Mouse (Mus musculus) retina, postnatal 1 day (tissue): ENCODE results near the gene Slc35e2.
A peak's percentile ranks its signal among the peaks of the same experiment; 100 is the strongest.
"Not testable (repeated sequence)": the region's sequence is repeated elsewhere in the genome, so short reads cannot be mapped to it uniquely, and the experiment has no call there.

ENCODE experiments used
- DNase-seq: peaks from one replicate; pipeline ENCODE4 v3.0.0-alpha.2; 2012

Gene Slc35e2

GRCm38 (mm10) chr4:155601091-155601996 is at the start of gene Slc35e2:
Gene Slc35e2, plus strand, starts transcription at chr4:155601416.
- DNase-seq: peak; percentile 97

GRCm38 (mm10) chr4:155552917-155553532 is 48.2 kb upstream of the Slc35e2 start:
- DNase-seq: no peak

GRCm38 (mm10) chr4:155554880-155555279 is 46.3 kb upstream of the Slc35e2 start:
- no peak for DNase-seq

- no peak for DNase-seq
These were observed 45.8 kb upstream of the Slc35e2 start for GRCm38 (mm10) chr4:155555464-155555863.

GRCm38 (mm10) chr4:155559454-155559853 is 41.8 kb upstream of the Slc35e2 start:
- no peak for DNase-seq

- no peak for DNase-seq
These were observed 40.3 kb upstream of the Slc35e2 start for GRCm38 (mm10) chr4:155560932-155561331.

- DNase-seq: no peak
These were observed 39.4 kb upstream of the Slc35e2 start, which contains the start of gene Nadk for GRCm38 (mm10) chr4:155561661-155562442. Gene Nadk, plus strand, starts transcription at chr4:155562378.

- DNase-seq: peak; percentile 64
These were observed 38.4 kb upstream of the Slc35e2 start for GRCm38 (mm10) chr4:155562725-155563399.

- DNase-seq: peak; percentile 98
These were observed 37.6 kb upstream of the Slc35e2 start for GRCm38 (mm10) chr4:155563400-155564231.

GRCm38 (mm10) chr4:155564315-155565069 is 36.7 kb upstream of the Slc35e2 start:
- DNase-seq: no peak

GRCm38 (mm10) chr4:155566555-155566954 is 34.7 kb upstream of the Slc35e2 start:
- DNase-seq: no peak

GRCm38 (mm10) chr4:155568170-155568569 is 33.0 kb upstream of the Slc35e2 start:
- peak; percentile 57 for DNase-seq

- no peak for DNase-seq
These were observed 32.4 kb upstream of the Slc35e2 start for GRCm38 (mm10) chr4:155568632-155569370.

GRCm38 (mm10) chr4:155569818-155570217 is 31.4 kb upstream of the Slc35e2 start:
- no peak for DNase-seq

- DNase-seq: not testable (repeated sequence)
These were observed 30.9 kb upstream of the Slc35e2 start for GRCm38 (mm10) chr4:155570315-155570714.

- no peak for DNase-seq
These were observed 29.8 kb upstream of the Slc35e2 start for GRCm38 (mm10) chr4:155571442-155571841.

GRCm38 (mm10) chr4:155573155-155573554 is 28.1 kb upstream of the Slc35e2 start:
- DNase-seq: no peak

- no peak for DNase-seq
These were observed 27.3 kb upstream of the Slc35e2 start for GRCm38 (mm10) chr4:155573876-155574275.

GRCm38 (mm10) chr4:155574931-155575330 is 26.3 kb upstream of the Slc35e2 start:
- no peak for DNase-seq

- DNase-seq: no peak
These were observed 25.7 kb upstream of the Slc35e2 start for GRCm38 (mm10) chr4:155575521-155575920.
